Mouse (Mus musculus) brain, embryonic 14.5 days (tissue): ENCODE data around the gene Grip2. TPM values are rescaled to one million over a fixed set of nuclear protein-coding genes. Genes with fewer than 3 reads are reported as not detected.

ENCODE experiments used
- DNase-seq: peaks from one replicate; pipeline ENCODE4 v3.0.0-alpha.2; 2011; ENCODE audit warnings: low read depth
- CTCF ChIP-seq: fragments of 200-500 bp; IDR thresholded peaks from 2 replicates; pipeline ENCODE4 v1.5.1; 2012; ENCODE audit warnings: inconsistent platforms, mild to moderate bottlenecking, moderate library complexity, borderline replicate concordance; ENCODE audit not compliant: insufficient read depth, insufficient read length; ENCODE audit errors: extremely low read depth
- POLR2A ChIP-seq: fragments of 200-500 bp; IDR thresholded peaks from 2 replicates; pipeline ENCODE4 v1.6.1; 2012; ENCODE audit warnings: mild to moderate bottlenecking, inconsistent platforms, borderline replicate concordance; ENCODE audit not compliant: poor library complexity, insufficient read depth, insufficient read length, severe bottlenecking; ENCODE audit errors: extremely low read depth
- polyA plus RNA-seq: library from polyadenylated mRNA; depleted of rRNA; stranded (reverse); fragments of >200 nt; gene quantifications from 2 replicates; pipeline ENCODE4 v1.2.3, GENCODE M21; 2012

The Grip2 gene
- polyA plus RNA-seq, 1 experiment: 21.0 TPM

DNA sequence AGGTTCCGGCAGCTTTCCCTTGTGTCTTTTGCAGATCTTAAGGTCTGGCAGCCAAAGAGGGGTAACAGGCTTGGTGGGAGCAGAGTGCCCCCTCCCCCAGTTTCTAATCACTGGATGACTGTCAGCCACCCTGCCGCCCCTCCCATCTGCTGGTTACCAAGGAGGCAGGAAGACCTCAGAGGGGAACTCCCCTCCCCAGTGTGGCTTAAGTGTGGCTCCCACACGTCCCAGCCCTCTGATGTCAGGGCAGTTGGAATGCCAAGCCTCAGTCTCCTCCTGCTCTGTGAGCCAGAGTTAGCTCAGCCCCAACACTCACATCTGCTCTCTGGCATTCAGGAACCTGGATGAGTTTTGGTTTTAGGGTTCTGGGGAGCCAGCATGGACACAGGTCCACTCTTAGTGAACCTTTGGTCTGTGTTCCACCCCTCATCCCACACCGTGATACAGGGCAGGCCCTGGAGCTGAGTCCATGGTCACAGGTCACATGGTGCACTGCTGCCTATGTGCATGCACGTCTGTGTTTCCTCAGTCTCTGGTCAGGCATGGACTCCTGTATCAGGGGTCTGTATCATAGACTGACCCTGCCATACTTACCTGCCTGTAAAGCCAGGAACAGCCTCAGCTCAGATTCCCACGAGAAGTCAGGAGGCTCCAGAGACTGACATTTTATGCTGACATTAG, 98.0 kb downstream of the Grip2 start:
- DNase-seq: peak; percentile 63
- TF ChIP-seq CTCF: no peak
- no peak for TF ChIP-seq POLR2A

DNA sequence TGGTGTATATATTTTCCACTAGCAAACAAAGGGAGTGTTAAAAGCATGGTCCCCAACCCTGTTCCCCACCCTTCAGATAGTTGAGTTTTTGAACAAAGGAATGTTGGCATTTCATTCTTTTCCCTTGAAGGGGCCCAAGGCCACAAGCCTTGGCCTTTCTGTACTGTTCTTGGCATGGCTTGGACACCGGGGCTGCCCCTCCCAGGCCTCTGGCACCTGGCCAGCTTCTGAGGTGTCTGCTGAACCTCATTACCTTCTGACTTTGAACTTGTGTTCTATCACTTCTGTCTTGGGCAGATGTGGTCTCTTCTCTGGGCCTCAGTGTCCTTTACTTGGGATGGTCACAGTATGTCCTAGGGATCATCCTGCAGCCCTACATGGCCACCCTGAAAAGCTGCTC, 99.7 kb downstream of the Grip2 start:
- TF ChIP-seq CTCF (no peak), POLR2A (no peak)
- no peak for DNase-seq

DNA sequence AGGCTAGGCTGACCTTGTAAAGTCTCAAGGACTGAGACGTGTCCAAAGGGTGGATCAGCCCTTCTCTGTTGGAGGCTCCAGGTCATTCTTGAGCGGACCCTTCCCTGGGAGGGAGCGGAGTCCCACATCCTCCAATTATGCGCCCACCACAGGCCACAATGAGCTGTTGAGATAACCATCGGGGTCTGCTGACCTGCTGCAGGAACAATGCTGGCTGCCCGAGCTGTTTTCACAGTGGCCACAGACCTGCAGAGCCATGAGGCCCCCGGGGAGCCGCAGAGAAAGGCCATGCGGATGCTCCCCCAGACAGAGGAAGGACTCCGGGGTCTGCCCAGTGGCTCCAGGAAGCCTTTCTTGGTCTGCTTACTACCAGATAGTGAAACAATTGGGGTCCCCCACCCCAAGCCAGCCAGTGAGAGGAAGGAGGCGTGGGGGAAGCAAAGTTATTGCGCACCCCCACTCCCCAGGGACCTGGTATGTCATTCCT, 105.8 kb downstream of the Grip2 start:
- peak; percentile 17 for DNase-seq
- TF ChIP-seq POLR2A: no peak
- TF ChIP-seq CTCF: no peak

DNA sequence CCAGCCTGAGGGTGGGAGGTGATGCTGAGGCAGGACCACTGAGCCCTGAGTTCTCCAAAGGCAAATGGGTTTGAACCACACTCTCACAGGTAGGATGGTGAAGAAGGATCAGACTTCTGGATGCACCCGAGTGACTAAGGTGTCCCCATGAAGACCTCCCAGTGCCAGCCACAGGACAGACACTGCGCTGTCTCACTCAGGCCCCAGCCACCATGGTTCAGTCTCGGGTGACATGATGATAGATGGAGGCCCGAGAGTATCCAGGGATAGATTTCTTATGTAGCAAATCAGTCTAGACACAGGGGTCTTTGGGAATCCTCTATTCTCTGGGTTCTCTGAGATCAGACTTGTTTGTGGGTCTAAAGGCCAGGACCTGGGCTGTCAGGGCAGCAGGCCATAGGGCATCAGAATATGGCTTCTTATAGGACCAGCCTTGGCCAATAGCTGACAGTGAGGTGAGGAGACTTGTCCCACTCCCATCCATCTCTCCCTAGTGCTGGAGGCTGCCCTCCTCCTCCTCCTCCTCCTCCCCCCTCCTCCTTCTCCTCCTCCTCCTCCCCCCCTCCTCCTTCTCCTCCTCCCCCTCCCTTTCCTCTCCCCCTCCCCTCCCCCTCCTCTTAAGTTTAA, 106.3 kb downstream of the Grip2 start:
- TF ChIP-seq CTCF (no peak), POLR2A (no peak)

DNA sequence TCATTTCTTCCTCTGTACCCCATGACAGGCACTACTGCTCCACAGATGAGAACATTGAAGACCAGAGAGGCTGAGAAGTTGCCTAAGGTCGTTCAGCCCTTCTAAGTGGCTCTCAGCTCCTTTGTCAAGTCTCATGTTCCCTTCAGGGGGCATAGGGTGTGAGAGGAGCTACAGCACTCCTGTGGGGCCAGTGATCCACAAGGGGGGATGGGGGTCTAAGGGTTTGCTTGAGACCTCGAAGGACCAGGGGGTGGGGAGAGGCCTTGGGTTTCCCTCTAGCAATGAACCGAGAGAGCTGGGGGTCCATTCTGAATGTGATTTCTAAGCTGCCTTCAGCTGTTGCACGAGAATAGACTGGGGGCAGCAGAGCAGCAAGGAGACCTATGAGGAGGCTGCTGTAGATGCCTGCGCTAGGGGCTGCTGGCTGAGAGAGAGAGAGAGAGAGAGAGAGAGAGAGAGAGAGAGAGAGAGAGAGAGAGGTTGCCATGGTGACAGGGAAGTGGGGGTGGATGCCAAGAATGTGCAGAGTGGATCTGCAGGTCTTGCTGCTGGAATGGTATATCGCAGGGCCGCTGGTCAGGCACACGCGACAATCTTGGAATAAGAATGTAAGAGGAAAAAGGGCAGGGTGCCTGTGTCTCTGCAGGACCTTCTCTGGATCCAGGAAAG, 107.1 kb downstream of the Grip2 start:
- TF ChIP-seq CTCF: no peak
- no peak for TF ChIP-seq POLR2A
- DNase-seq: peak; percentile 94

More for the DNA sequence above, 106.3 kb downstream of the Grip2 start:
- peak; percentile 15 for DNase-seq

DNA sequence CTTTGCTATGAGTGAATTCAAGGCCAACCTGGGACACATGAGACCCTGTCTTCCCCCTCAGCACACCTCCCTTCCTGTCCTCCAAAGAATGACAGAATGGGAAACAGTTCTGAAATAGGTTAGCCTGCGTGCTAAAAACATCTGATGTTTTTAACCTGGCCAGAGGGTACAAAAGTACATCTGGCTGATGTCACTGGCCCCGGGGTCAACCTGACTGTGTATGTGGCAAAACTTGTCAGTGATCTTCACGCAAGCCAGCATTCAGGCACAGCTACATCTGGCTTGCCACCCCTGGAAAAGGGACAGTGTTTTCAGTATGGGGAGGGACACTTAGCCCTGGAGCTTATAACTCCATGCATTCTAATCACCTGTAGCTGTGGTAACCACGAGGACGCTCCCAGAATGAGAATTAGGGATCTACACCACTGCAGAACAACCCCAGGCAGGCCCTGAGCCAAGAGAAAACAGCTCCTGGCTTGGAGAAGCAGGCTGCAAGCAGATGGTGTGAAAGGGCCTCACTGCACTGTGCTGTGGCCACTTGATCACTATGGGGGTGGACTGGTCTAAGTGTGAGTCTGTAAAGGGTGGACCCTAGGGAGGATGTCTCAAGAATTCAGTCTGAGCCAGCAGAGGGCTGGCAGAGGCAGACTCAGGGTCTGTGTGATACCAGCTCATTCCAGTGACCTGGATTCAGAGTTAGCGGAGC, 107.9 kb downstream of the Grip2 start:
- peak; percentile 95 for DNase-seq
- no peak for TF ChIP-seq CTCF
- no peak for TF ChIP-seq POLR2A

DNA sequence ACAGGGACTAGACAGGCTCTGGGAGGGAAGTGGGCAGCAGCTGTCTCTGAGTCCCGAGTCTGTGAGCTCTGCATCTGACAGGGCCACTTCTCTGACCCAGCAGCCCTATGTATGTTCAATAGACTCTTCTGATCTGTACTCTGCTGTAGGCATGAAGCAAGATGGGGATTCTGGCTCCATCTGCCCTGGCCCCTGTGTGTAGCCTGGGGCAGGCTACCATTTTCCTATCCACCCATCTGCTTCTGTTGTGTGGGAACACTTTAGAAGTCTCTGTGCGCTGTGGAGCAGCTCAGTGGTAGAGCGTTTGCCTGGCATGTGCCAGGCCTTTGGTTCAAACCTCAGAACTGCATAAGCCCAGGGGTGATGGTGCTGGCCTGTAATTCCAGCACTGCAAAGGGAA, 108.4 kb downstream of the Grip2 start:
- DNase-seq: peak; percentile 72
- no peak for TF ChIP-seq CTCF
- no peak for TF ChIP-seq POLR2A

DNA sequence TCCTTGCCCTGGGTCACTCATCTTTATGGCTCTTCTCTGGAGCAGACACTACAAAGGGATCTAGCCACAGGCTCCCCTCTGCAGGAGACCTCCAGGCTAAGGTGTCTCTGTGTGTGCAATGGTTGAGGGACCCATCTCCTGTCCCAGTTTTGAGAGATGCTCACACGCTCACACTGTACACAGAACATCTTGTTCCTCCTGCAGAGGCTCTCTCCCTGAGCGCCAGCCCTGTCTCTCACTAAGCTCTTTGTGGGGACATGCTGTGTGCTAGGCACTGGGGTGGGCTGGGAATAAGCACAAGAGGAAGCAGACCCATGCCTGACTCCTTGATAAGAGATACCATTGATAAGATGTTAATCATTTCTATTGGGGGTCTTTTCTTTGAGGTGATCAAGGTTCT, 109.0 kb downstream of the Grip2 start:
- peak; percentile 30 for DNase-seq
- TF ChIP-seq POLR2A (no peak), CTCF (no peak)

DNA sequence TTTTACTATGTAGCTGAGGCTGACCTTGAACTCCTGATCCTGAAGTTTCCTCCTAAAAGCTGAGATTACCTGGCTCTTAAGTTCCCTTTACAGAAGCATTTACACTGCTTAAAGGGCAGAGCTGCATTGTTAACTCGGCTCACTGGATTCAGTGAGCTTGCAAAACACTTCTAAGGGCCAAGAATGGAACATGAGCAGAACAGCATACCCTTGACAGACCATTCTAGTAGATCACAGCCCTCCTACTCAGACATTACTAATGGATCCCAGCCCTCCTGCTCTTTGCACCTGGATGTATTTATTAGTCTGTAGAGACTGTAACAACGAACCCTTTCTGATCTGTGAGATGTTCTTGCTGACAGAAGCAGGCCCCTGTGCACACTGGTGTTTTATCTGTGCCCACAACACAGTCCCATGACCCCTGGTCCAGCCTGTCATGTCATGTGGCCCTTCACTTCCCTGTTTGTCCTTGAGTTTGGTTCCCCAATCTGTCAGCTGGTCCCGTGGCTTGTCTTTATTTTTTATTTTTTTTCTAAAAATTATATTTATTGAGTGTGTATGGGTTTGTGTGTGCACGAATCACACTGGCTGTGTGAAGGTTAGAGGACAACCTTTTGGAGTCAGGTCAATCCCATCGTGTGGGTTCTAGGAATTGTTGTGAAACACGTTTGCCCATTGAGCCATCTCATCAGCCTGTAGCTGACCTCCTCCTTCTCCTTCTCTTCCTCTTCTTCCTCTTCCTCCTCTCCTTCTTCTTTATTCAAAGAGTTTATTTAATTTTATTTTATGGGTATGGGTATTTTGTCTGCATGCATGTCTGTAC, 110.9 kb downstream of the Grip2 start:
- TF ChIP-seq CTCF (no peak), POLR2A (no peak)
- peak; percentile 19 for DNase-seq

DNA sequence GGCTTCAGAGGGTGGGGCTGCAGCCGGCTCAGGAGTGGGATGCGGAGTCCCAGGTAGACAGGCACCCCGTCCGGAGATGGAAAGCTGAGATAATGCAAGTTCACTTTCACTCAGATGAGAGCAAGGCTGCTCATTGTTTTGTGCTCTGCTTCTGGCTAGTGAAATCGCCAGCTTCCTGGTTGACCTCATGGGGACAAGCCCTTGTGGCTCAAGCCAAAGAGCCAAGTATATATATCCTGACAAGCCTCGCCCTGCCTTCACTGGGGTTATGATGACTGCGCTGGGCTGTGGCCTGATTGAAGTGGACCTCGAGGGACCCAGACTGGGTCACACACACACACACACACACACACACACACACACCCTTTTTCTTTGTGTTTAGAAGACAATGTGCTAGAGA, 112.0 kb downstream of the Grip2 start:
- TF ChIP-seq CTCF (no peak), POLR2A (no peak)
- no peak for DNase-seq
